Comparison of ENCODE assay signal across 8 mouse cellular contexts in the genomic region with DNA sequence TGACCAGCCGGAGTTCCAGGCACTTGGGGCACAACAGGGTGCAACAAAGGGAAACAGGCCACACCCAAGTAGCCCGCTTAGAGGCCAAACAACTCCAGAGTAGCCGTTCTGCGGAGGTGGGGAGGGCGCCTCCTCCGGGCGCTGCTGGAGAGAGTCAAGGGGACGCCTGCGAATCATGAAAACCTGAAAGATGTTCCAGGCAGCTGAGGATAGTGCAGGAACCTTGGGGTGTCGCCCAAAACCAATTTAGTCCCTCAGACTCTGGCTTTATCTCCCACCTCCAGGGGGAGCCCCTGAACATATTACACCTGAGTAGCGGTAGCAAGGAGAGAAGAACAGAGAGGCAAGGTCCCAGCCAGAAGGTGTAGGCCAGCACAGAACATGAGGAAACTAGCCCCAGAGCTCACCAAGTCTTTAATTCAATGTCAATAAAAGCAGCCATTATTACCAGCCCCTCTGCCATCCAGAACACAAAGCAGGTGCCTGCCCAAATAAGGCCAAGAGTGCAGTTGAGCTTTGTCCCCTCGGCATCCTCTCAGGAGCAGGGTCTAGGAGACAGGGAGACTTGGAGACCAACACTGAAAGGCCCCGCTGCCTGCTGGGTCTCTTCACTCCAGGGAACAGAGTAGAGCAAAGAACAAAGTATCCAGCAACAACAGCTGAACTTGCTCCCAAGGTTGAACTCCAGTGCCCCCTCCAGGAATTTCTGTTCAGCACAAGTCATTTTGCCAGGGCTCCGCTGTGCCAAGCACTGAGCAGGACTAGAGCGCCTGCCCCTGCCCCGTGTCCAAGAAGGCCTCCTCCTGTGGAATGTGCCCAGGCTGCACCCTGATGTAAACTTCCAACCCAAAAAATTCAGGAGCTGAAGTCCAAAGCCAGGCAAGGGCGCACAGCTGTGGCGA. TPM values are rescaled to one million over a fixed set of nuclear protein-coding genes. Genes with fewer than 3 reads are reported as not detected.
A peak's percentile ranks its signal among the peaks of the same experiment; 100 is the strongest.
DNase-seq lines count a peak whose midpoint lies in the region; ATAC-seq and TF ChIP-seq lines count a peak whose summit lies in the region.

No protein-coding gene starts in this region.

- peak; percentile 38 for ATAC-seq in embryonic facial prominence, embryonic 14.5 days (ENCODE audit: low read depth)

- H3K27me3 ChIP-seq in CH12.LX (replicated peaks) = peaks cover 75% of the 10 kb centered on the region
- peaks cover 6% of the 10 kb centered on the region; the same call in 1 of the 2 replicates for H3K27me3 ChIP-seq in embryonic facial prominence, embryonic 14.5 days (replicated peaks; ENCODE audit: control insufficient read depth, insufficient read depth, low read length)

- no peak for TF ChIP-seq EP300 in CH12.LX (IDR thresholded peaks at IDR 0.05; ENCODE audit: low read length)

- no peak overlapping the region for H3K4me3 ChIP-seq in CH12.LX (replicated peaks in 1 of 3; ENCODE audit: low read depth in 2 of 3, low read length in 2 of 3, poor library complexity in 1 of 3)
- H3K4me3 ChIP-seq in embryonic facial prominence, embryonic 14.5 days (ENCODE audit: low read depth, low read length) = no peak overlapping the region

- H3K9ac ChIP-seq in CH12.LX (ENCODE audit: insufficient read depth, low read depth) = no peak overlapping the region
- no peak overlapping the region for H3K9ac ChIP-seq in embryonic facial prominence, embryonic 14.5 days (ENCODE audit: low read depth, low read length)

- 5% methylated on average over 18 of the region's 18 CpGs for WGBS in embryonic facial prominence, embryonic 14.5 days

- peaks cover 2 to 30% of the 10 kb centered on the region in 2 experiments; a peak in 3 of 4 replicates for H3K4me1 ChIP-seq in CH12.LX (ENCODE audit: control insufficient read depth in 1 of 2, insufficient read depth in 2 of 2)
- H3K4me1 ChIP-seq in embryonic facial prominence, embryonic 14.5 days (ENCODE audit: control insufficient read depth, insufficient read depth, low read length) = peaks cover 13% of the 10 kb centered on the region

- peak in 1 of 2 experiments; percentile 80; a peak in 2 of 4 replicates for TF ChIP-seq CTCF in CH12.LX (conservative IDR thresholded peaks at IDR 0.05 in 1 of 2, IDR thresholded peaks at IDR 0.05 in 1 of 2; ENCODE audit: low read depth in 2 of 2, low read length in 2 of 2)

- peak; percentile 64 for DNase-seq in CH12.LX (ENCODE audit: extremely low read depth)
- peak; percentile 71 for DNase-seq in adipocyte (ENCODE audit: low spot score)
- peak; percentile 74 for DNase-seq in embryonic facial prominence, embryonic 14.5 days (ENCODE audit: low spot score)
- peak; percentile 65 to 69 for DNase-seq in heart, postnatal 36 days
- DNase-seq in kidney, postnatal 4 days = peak; percentile 66 to 77
- DNase-seq in lung, postnatal 25 days (ENCODE audit: low spot score) = peak; percentile 69
- peak; percentile 53 for DNase-seq in skeletal muscle tissue, adult 2 months (ENCODE audit: low read depth, low spot score)
- DNase-seq in frontal cortex, postnatal 14 days (ENCODE audit: low spot score in 2 of 2) = no peak

- in situ Hi-C loops in CH12.LX (cut with MboI; ENCODE audit: low pct_ligation_motif_present, low pct_unique_long_range_greater_than_20kb, low sequenced_read_pairs) = loop anchor here (5.0 to 25.0 kb wide), 3 partner anchors 76 to 511 kb away; a partner anchor contains a TSS

- dilution Hi-C loops in CH12.LX (cut with MboI; ENCODE audit: extremely low pct_ligation_motif_present, extremely low pct_unique_long_range_greater_than_20kb, low sequenced_read_pairs) = no loop called here

- TF ChIP-seq RAD21 in CH12.LX (IDR thresholded peaks at IDR 0.05; ENCODE audit: low read depth, low read length) = peak; percentile 77

- no peak overlapping the region for H3K27ac ChIP-seq in CH12.LX (ENCODE audit: insufficient read depth, low read depth)
- no peak overlapping the region for H3K27ac ChIP-seq in embryonic facial prominence, embryonic 14.5 days (replicated peaks; ENCODE audit: low read depth, low read length)

- intact Hi-C loops in heart, postnatal 36 days (cut with DNase I) = loop anchor here (1.0 to 10.0 kb wide), 5 partner anchors 75 to 514 kb away; no protein-coding TSS in a partner anchor

- H3K9me3 ChIP-seq in CH12.LX (replicated peaks; ENCODE audit: low read length) = no peaks in the 10 kb centered on the region
- no peaks in the 10 kb centered on the region for H3K9me3 ChIP-seq in embryonic facial prominence, embryonic 14.5 days (ENCODE audit: control insufficient read depth, low read length)

- H3K36me3 ChIP-seq in CH12.LX (replicated peaks in 1 of 2; ENCODE audit: control insufficient read depth in 1 of 2, insufficient read depth in 1 of 2, low read length in 1 of 2) = no peaks in the 10 kb centered on the region
- no peaks in the 10 kb centered on the region for H3K36me3 ChIP-seq in embryonic facial prominence, embryonic 14.5 days (ENCODE audit: control insufficient read depth, insufficient read depth, low read length)

- H3K4me2 ChIP-seq in CH12.LX (ENCODE audit: insufficient read depth, low read depth, poor library complexity, severe bottlenecking) = peak overlapping the region; percentile 24; the same call in 1 of the 2 replicates
- peak overlapping the region; percentile 98; the same call in 1 of the 2 replicates for H3K4me2 ChIP-seq in embryonic facial prominence, embryonic 14.5 days (ENCODE audit: low read depth, low read length)

- TF ChIP-seq POLR2A in CH12.LX (IDR thresholded peaks at IDR 0.05; ENCODE audit: low read depth, low read length) = no peak

- H3K79me2 ChIP-seq in CH12.LX (replicated peaks; ENCODE audit: control insufficient read depth, extremely low read depth, insufficient read depth, poor library complexity, severe bottlenecking) = no peaks in the 10 kb centered on the region

TF ChIP-seq in CH12.LX, 34 proteins besides CTCF, POLR2A, EP300 and RAD21:
- no peak for TF ChIP-seq NRF1 (IDR thresholded peaks at IDR 0.05; ENCODE audit: low read depth, low read length)
- peak; percentile 59 for TF ChIP-seq SMC3 (IDR thresholded peaks at IDR 0.05; ENCODE audit: low read depth, low read length)

RNA-seq across cellular contexts. Expression of a gene that starts 0.8 kb away (rescaled TPM):
- total RNA-seq in CH12.LX (2012; rRNA removed) (0.21 and 0.42 TPM in 2 replicates), CH12.LX (2014; rRNA removed) (0.46 and 0.55 TPM in 2 replicates)
- polyA plus RNA-seq in CH12.LX (2012; ENCODE audit: insufficient read length, low read depth) = 1.2 and 1.6 TPM in 2 replicates
- polyA plus RNA-seq in embryonic facial prominence, embryonic 14.5 days (2014; fragmentation: Nextera tagmentation; extraction: Ambion mirVana) = 21.6 and 22.5 TPM in 2 replicates
- 10 to 100 TPM; 10.5 to 11.4 TPM for total RNA-seq in heart, postnatal 36 days (2021)

Comparison
In these comparisons a context has a peak if more than half of its experiments do, and no peak if none do; other contexts are left out.
1. DNase-seq: peak in CH12.LX (single experiment), adipocyte (single experiment), embryonic facial prominence, embryonic 14.5 days (single experiment), heart, postnatal 36 days (2 of 2), kidney, postnatal 4 days (2 of 2), lung, postnatal 25 days (single experiment) and skeletal muscle tissue, adult 2 months (single experiment); none in frontal cortex, postnatal 14 days (0 of 2).
2. RNA of a gene that starts 0.8 kb away (total RNA-seq): 10.5 to 11.4 TPM in heart, postnatal 36 days; 0.21 to 0.55 TPM in CH12.LX; every median in the first group is over 4 times any median in the second.